Mouse (Mus musculus) heart, embryonic 13.5 days (tissue): ENCODE measurements around the gene Plcxd2. TPM values are rescaled to one million over a fixed set of nuclear protein-coding genes. Genes with fewer than 3 reads are reported as not detected.

Experiments used
- ATAC-seq: fragments of 200-750 bp; cut with Nextera tagmentation; 2 replicates; pipeline ENCODE4 v1.8.0; 2017; ENCODE audit warnings: moderate TSS enrichment; ENCODE audit not compliant: insufficient number of reproducible peaks, low FRiP score, low TSS enrichment; ENCODE audit errors: extremely low read depth
- H3K27ac ChIP-seq: fragments of 300-500 bp; sonication (generic); replicated peaks from 2 replicates; pipeline ENCODE4 v1.5.1; 2015; ENCODE audit warnings: moderate library complexity, mild to moderate bottlenecking, inconsistent platforms
- H3K27me3 ChIP-seq: fragments of 300-500 bp; sonication (generic); replicated peaks from 2 replicates; pipeline ENCODE4 v1.6.1; 2015; ENCODE audit warnings: mild to moderate bottlenecking, inconsistent platforms
- H3K36me3 ChIP-seq: fragments of 300-500 bp; sonication (generic); 2 replicates; pipeline ENCODE4 v1.6.1; 2015; ENCODE audit warnings: mild to moderate bottlenecking, inconsistent platforms
- H3K4me1 ChIP-seq: fragments of 300-500 bp; sonication (generic); 2 replicates; pipeline ENCODE4 v1.6.1; 2015; ENCODE audit warnings: inconsistent platforms
- H3K4me2 ChIP-seq: fragments of 300-500 bp; sonication (generic); 2 replicates; pipeline ENCODE4 v1.6.1; 2015; ENCODE audit warnings: inconsistent platforms, mild to moderate bottlenecking, moderate library complexity
- H3K4me3 ChIP-seq: fragments of 300-500 bp; sonication (generic); 2 replicates; pipeline ENCODE4 v1.5.1; 2015; ENCODE audit warnings: moderate library complexity, mild to moderate bottlenecking, inconsistent platforms
- H3K9ac ChIP-seq: fragments of 300-500 bp; sonication (generic); 2 replicates; pipeline ENCODE4 v1.6.1; 2015; ENCODE audit warnings: inconsistent platforms, mild to moderate bottlenecking, moderate library complexity
- H3K9me3 ChIP-seq: fragments of 300-500 bp; sonication (generic); 2 replicates; pipeline ENCODE4 v1.6.1; 2016; ENCODE audit warnings: inconsistent platforms
- WGBS: fragments of 180-500 bp; shearing (Covaris S2); methylation state at CpG from one replicate; pipeline ENCODE4 v1.1.7; 2015; ENCODE audit warnings: mixed read lengths; 5-methylcytosine and 5-hydroxymethylcytosine counted together
- polyA plus RNA-seq: library from polyadenylated mRNA; unstranded; fragments of >200 nt; fragmentation: Nextera tagmentation; extraction: Ambion mirVana; gene quantifications from 2 replicates; pipeline ENCODE4 v1.2.1, GENCODE M21; 2015

Plcxd2 gene
- polyA plus RNA-seq, 1 experiment from 2014 or later = 0.40 TPM

GRCm38 (mm10) chr16:45935956-45936483 is 74.0 kb downstream of the Plcxd2 start:
- peak overlapping the region; percentile 37; the same call in 1 of the 2 replicates for H3K27ac ChIP-seq
- 68% methylated on average over 3 of the region's 3 CpGs for WGBS

GRCm38 (mm10) chr16:45934721-45935407 is 75.2 kb downstream of the Plcxd2 start:
- ATAC-seq = no peak
- peaks cover 7% of the 10 kb centered on the region for H3K4me1 ChIP-seq
- 42% methylated on average over 2 of the region's 2 CpGs for WGBS
- no peak overlapping the region for H3K9ac ChIP-seq
- no peaks in the 10 kb centered on the region for H3K36me3 ChIP-seq
- 0 out of 2 replicates have a peak, but pooled peaks cover 5% of the 10 kb centered on the region for H3K9me3 ChIP-seq
- H3K4me3 ChIP-seq = no peak overlapping the region
- H3K4me2 ChIP-seq = no peak overlapping the region
- H3K27me3 ChIP-seq = no peaks in the 10 kb centered on the region
- 0 out of 2 replicates have a peak overlapping the region, but pooled peaks have one; percentile 28 for H3K27ac ChIP-seq

More at GRCm38 (mm10) chr16:45935956-45936483, 74.0 kb downstream of the Plcxd2 start:
- H3K4me2 ChIP-seq = no peak overlapping the region
- H3K9me3 ChIP-seq = 0 out of 2 replicates have a peak, but pooled peaks cover 5% of the 10 kb centered on the region
- H3K27me3 ChIP-seq = no peaks in the 10 kb centered on the region
- no peak overlapping the region for H3K4me3 ChIP-seq
- H3K36me3 ChIP-seq = no peaks in the 10 kb centered on the region
- no peaks in the 10 kb centered on the region for H3K4me1 ChIP-seq
- H3K9ac ChIP-seq = no peak overlapping the region
- no peak for ATAC-seq

GRCm38 (mm10) chr16:45930308-45930707 is 79.7 kb downstream of the Plcxd2 start:
- H3K4me1 ChIP-seq = peaks cover 23% of the 10 kb centered on the region
- no peak overlapping the region for H3K9ac ChIP-seq
- H3K27me3 ChIP-seq = no peaks in the 10 kb centered on the region
- no peak overlapping the region for H3K4me3 ChIP-seq
- no peaks in the 10 kb centered on the region for H3K36me3 ChIP-seq
- H3K9me3 ChIP-seq = no peaks in the 10 kb centered on the region
- no peak overlapping the region for H3K4me2 ChIP-seq
- no peak for ATAC-seq
- no peak overlapping the region for H3K27ac ChIP-seq
- 66% methylated on average over 3 of the region's 3 CpGs for WGBS

GRCm38 (mm10) chr16:45928090-45928489 is 81.9 kb downstream of the Plcxd2 start:
- H3K4me1 ChIP-seq = peaks cover 44% of the 10 kb centered on the region
- no peaks in the 10 kb centered on the region for H3K9me3 ChIP-seq
- H3K27me3 ChIP-seq = no peaks in the 10 kb centered on the region
- no peak overlapping the region for H3K4me3 ChIP-seq
- H3K27ac ChIP-seq = no peak overlapping the region
- H3K36me3 ChIP-seq = no peaks in the 10 kb centered on the region
- no peak for ATAC-seq
- no peak overlapping the region for H3K4me2 ChIP-seq
- 32% methylated on average over 4 of the region's 4 CpGs for WGBS
- no peak overlapping the region for H3K9ac ChIP-seq

GRCm38 (mm10) chr16:45927601-45928000 is 82.4 kb downstream of the Plcxd2 start:
- Histone ChIP-seq H3K9ac (no peak overlapping the region), H3K36me3 (no peaks in the 10 kb centered on the region), H3K4me1 (peaks cover 49% of the 10 kb centered on the region), H3K4me3 (no peak overlapping the region), H3K4me2 (no peak overlapping the region), H3K27me3 (no peaks in the 10 kb centered on the region), H3K9me3 (no peaks in the 10 kb centered on the region), H3K27ac (no peak overlapping the region)
- no peak for ATAC-seq
- 9% methylated on average over 3 of the region's 3 CpGs for WGBS

- no peaks in the 10 kb centered on the region for H3K27me3 ChIP-seq
- no peak overlapping the region for H3K27ac ChIP-seq
- no peaks in the 10 kb centered on the region for H3K9me3 ChIP-seq
- peaks cover 54% of the 10 kb centered on the region for H3K4me1 ChIP-seq
- H3K36me3 ChIP-seq = no peaks in the 10 kb centered on the region
- H3K4me3 ChIP-seq = no peak overlapping the region
- ATAC-seq = no peak
- WGBS = 81% methylated on average over 5 of the region's 5 CpGs
- no peak overlapping the region for H3K9ac ChIP-seq
- no peak overlapping the region for H3K4me2 ChIP-seq
These were observed 83.1 kb downstream of the Plcxd2 start for GRCm38 (mm10) chr16:45926875-45927274.

GRCm38 (mm10) chr16:45923731-45924424 is 86.1 kb downstream of the Plcxd2 start:
- Histone ChIP-seq H3K4me1 (peaks cover 51% of the 10 kb centered on the region), H3K9ac (no peak overlapping the region), H3K36me3 (no peaks in the 10 kb centered on the region), H3K4me3 (no peak overlapping the region), H3K27me3 (no peaks in the 10 kb centered on the region), H3K9me3 (no peaks in the 10 kb centered on the region), H3K27ac (0 out of 2 replicates have a peak overlapping the region, but pooled peaks have one; percentile 24), H3K4me2 (no peak overlapping the region)
- ATAC-seq = no peak
- WGBS = 60% methylated on average over 6 of the region's 6 CpGs

- Histone ChIP-seq H3K4me3 (no peak overlapping the region), H3K9ac (no peak overlapping the region), H3K4me1 (peaks cover 44% of the 10 kb centered on the region), H3K9me3 (no peaks in the 10 kb centered on the region), H3K36me3 (no peaks in the 10 kb centered on the region), H3K4me2 (no peak overlapping the region), H3K27me3 (0 out of 2 replicates have a peak, but pooled peaks cover 2% of the 10 kb centered on the region), H3K27ac (peak overlapping the region; percentile 65)
- 58% methylated on average over 8 of the region's 8 CpGs for WGBS
- no peak for ATAC-seq
These were observed 87.3 kb downstream of the Plcxd2 start for GRCm38 (mm10) chr16:45922546-45923229.

GRCm38 (mm10) chr16:45919572-45919971 is 90.4 kb downstream of the Plcxd2 start:
- no peaks in the 10 kb centered on the region for H3K9me3 ChIP-seq
- ATAC-seq = no peak
- H3K27ac ChIP-seq = no peak overlapping the region
- H3K4me1 ChIP-seq = peaks cover 29% of the 10 kb centered on the region
- H3K4me3 ChIP-seq = no peak overlapping the region
- H3K4me2 ChIP-seq = no peak overlapping the region
- no peaks in the 10 kb centered on the region for H3K36me3 ChIP-seq
- H3K27me3 ChIP-seq = peaks cover 3% of the 10 kb centered on the region; the same call in 1 of the 2 replicates
- no peak overlapping the region for H3K9ac ChIP-seq
- WGBS = 59% methylated on average over 8 of the region's 8 CpGs
